Mouse (Mus musculus) G1E (cell line): ENCODE data around the gene Fam241a. TPM values are rescaled to one million over a fixed set of nuclear protein-coding genes. Genes with fewer than 3 reads are reported as not detected.

ENCODE experiments used
- ATAC-seq: 2 replicates; pipeline ENCODE4 v1.8.0; 2016; ENCODE audit warnings: mild to moderate bottlenecking; ENCODE audit not compliant: insufficient number of reproducible peaks, poor library complexity, low FRiP score, severe bottlenecking; ENCODE audit errors: extremely low read depth
- DNase-seq: peaks from one replicate; pipeline ENCODE4 v3.0.0; 2012; ENCODE audit warnings: low spot score
- H3K27me3 ChIP-seq: 2 replicates; pipeline ENCODE4 v1.6.1; 2012; ENCODE audit warnings: mild to moderate bottlenecking, low read length, inconsistent platforms; ENCODE audit not compliant: insufficient read depth
- H3K36me3 ChIP-seq: replicated peaks from 2 replicates; pipeline ENCODE3; 2012; ENCODE audit warnings: mild to moderate bottlenecking, inconsistent platforms
- H3K4me1 ChIP-seq: 2 replicates; pipeline ENCODE4 v1.6.1; 2012; ENCODE audit warnings: low read depth, low read length, inconsistent platforms, mixed read lengths; ENCODE audit not compliant: insufficient read depth
- H3K4me3 ChIP-seq: 2 replicates; pipeline ENCODE4 v1.5.1; 2012; ENCODE audit warnings: low read depth, mild to moderate bottlenecking, inconsistent platforms, low read length, moderate library complexity, mixed read lengths
- H3K9me3 ChIP-seq: replicated peaks from 2 replicates; pipeline ENCODE4 v1.6.1; 2012; ENCODE audit warnings: inconsistent platforms
- CTCF ChIP-seq: IDR thresholded peaks from 2 replicates; pipeline ENCODE4 v1.5.1; 2012; ENCODE audit warnings: low read depth, low read length, inconsistent platforms, mixed read lengths
- GATA1 ChIP-seq: IDR thresholded peaks from 2 replicates; pipeline ENCODE4 v1.6.1; 2012; ENCODE audit warnings: borderline replicate concordance, low read length, inconsistent platforms, mixed read lengths
- GATA2 ChIP-seq: IDR thresholded peaks from 2 replicates; pipeline ENCODE4 v1.6.1; 2012; ENCODE audit warnings: low read depth, low read length, inconsistent platforms, borderline replicate concordance
- POLR2AphosphoS5 ChIP-seq: IDR thresholded peaks from 2 replicates; pipeline ENCODE4 v1.6.1; 2012; ENCODE audit warnings: low read depth, low read length, inconsistent platforms; ENCODE audit not compliant: insufficient replicate concordance
- TAL1 ChIP-seq: conservative IDR thresholded peaks from 2 replicates; pipeline ENCODE4 v1.6.1; 2012; ENCODE audit warnings: low read depth, low read length, inconsistent platforms, mixed read lengths
- polyA plus RNA-seq: library from polyadenylated mRNA; stranded (reverse); fragments of >175 nt; gene quantifications from 2 replicates; pipeline ENCODE4 v1.2.3, GENCODE M21; 2012
- total RNA-seq, 2 experiments: library from RNA; stranded (forward) in 1 of 2; stranded (reverse) in 1 of 2; fragments of 200-1000 nt in 1 of 2; fragments of >200 nt in 1 of 2; fragmentation: Nextera tagmentation in 1 of 2; gene quantifications; 2 replicates each; pipeline ENCODE4 v1.2.3; 2014 to 2017

The Fam241a gene
- total and polyA plus RNA-seq, 3 experiments, result 22.5 to 49.7 (median 27.7) TPM

DNA sequence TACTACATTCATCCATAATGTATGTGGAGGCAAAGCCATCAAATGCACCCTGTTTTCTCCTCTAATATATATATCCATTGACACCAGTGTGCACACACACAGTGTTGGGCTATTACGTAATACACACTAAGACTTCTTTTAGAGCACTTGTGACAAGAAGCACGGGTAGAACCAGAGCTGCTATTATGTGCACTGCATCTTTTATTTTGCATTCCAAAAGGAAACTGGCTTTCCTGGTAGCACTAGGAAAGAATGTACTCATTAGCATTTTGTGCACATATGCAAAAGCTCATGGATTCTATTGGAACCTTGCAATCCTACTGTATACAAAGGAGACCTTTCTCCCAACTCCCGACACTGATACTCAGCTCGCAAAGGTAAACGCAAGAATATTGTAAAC lies 27.2 kb downstream of the Fam241a start:
- DNase-seq, result no peak
- Histone ChIP-seq H3K4me1 (no peaks in the 10 kb centered on the region; the same call in 1 of the 2 replicates), H3K36me3 (peaks cover 69% of the 10 kb centered on the region), H3K4me3 (no peak overlapping the region), H3K9me3 (peaks cover 8% of the 10 kb centered on the region), H3K27me3 (no peaks in the 10 kb centered on the region)
- no peak for ATAC-seq
- TF ChIP-seq CTCF, result no peak

GRCm38 (mm10) chr3:127868046-127868758 lies 27.9 kb downstream of the Fam241a start:
- peaks cover 8% of the 10 kb centered on the region for H3K9me3 ChIP-seq
- H3K4me3 ChIP-seq, result no peak overlapping the region
- ATAC-seq (no peak), DNase-seq (no peak)
- no peaks in the 10 kb centered on the region for H3K27me3 ChIP-seq
- H3K36me3 ChIP-seq, result peaks cover 64% of the 10 kb centered on the region
- H3K4me1 ChIP-seq, result no peaks in the 10 kb centered on the region; the same call in 1 of the 2 replicates
- TF ChIP-seq GATA2, result no peak
- no peak for TF ChIP-seq POLR2AphosphoS5
- no peak for TF ChIP-seq CTCF
- TF ChIP-seq TAL1, result no peak
- TF ChIP-seq GATA1, result no peak

DNA sequence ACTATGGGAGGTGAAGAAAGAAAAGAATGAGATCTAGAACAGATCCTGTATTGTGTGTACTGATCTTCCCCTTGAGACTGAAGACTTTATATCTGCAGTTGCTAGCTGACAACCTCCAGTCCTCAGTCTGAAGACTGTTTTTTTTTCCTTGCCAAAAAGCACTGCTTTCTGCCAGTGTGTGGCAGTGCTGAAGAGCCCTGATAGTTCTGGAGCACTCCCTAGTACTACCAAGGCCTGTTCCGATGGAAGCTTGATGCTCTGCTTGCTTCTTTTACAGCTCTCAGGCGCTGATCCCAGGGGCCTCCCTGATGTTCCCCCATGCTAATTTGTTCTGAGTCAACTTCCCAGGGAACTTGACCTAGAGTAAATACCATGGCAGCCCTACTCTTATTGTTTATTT lies 31.9 kb downstream of the Fam241a start:
- peaks cover 48% of the 10 kb centered on the region for H3K36me3 ChIP-seq
- ATAC-seq, result no peak

GRCm38 (mm10) chr3:127863571-127863970 lies 32.6 kb downstream of the Fam241a start:
- Histone ChIP-seq H3K27me3 (no peaks in the 10 kb centered on the region), H3K4me1 (no peaks in the 10 kb centered on the region; the same call in 1 of the 2 replicates), H3K36me3 (peaks cover 42% of the 10 kb centered on the region), H3K9me3 (peaks cover 8% of the 10 kb centered on the region), H3K4me3 (no peak overlapping the region)
- DNase-seq, result no peak
- TF ChIP-seq TAL1, result no peak
- no peak for TF ChIP-seq CTCF
- TF ChIP-seq GATA1, result no peak
- no peak for TF ChIP-seq POLR2AphosphoS5
- no peak for TF ChIP-seq GATA2
- ATAC-seq, result no peak

More for the DNA sequence above, 31.9 kb downstream of the Fam241a start:
- Histone ChIP-seq H3K4me3 (no peak overlapping the region), H3K9me3 (peaks cover 8% of the 10 kb centered on the region), H3K27me3 (no peaks in the 10 kb centered on the region), H3K4me1 (no peaks in the 10 kb centered on the region; the same call in 1 of the 2 replicates)
- TF ChIP-seq POLR2AphosphoS5 (no peak), GATA1 (no peak), TAL1 (no peak), CTCF (no peak), GATA2 (no peak)
- DNase-seq, result no peak

- DNase-seq (no peak), ATAC-seq (no peak)
- Histone ChIP-seq H3K4me1 (no peaks in the 10 kb centered on the region; the same call in 1 of the 2 replicates), H3K9me3 (peaks cover 8% of the 10 kb centered on the region), H3K4me3 (no peak overlapping the region), H3K36me3 (peaks cover 32% of the 10 kb centered on the region), H3K27me3 (no peaks in the 10 kb centered on the region)
- TF ChIP-seq CTCF, result no peak
- TF ChIP-seq GATA1, result no peak
- no peak for TF ChIP-seq POLR2AphosphoS5
- TF ChIP-seq TAL1, result no peak
- TF ChIP-seq GATA2, result no peak
Observed at GRCm38 (mm10) chr3:127862479-127862878, 33.6 kb downstream of the Fam241a start.

GRCm38 (mm10) chr3:127861340-127861739 lies 34.8 kb downstream of the Fam241a start:
- Histone ChIP-seq H3K9me3 (peaks cover 2% of the 10 kb centered on the region), H3K4me1 (no peaks in the 10 kb centered on the region; the same call in 1 of the 2 replicates), H3K36me3 (peaks cover 21% of the 10 kb centered on the region), H3K4me3 (no peak overlapping the region), H3K27me3 (no peaks in the 10 kb centered on the region)
- ATAC-seq (no peak), DNase-seq (no peak)
- TF ChIP-seq CTCF (no peak), GATA1 (no peak), GATA2 (no peak), POLR2AphosphoS5 (no peak), TAL1 (no peak)
